Mouse (Mus musculus): ENCODE data around the gene Sco1. TPM values are rescaled to one million over a fixed set of nuclear protein-coding genes. Genes with fewer than 3 reads are reported as not detected.

Sco1 gene
- total RNA-seq, 2 experiments from 2014 or later, result 5.6 to 10.3 TPM

DNA sequence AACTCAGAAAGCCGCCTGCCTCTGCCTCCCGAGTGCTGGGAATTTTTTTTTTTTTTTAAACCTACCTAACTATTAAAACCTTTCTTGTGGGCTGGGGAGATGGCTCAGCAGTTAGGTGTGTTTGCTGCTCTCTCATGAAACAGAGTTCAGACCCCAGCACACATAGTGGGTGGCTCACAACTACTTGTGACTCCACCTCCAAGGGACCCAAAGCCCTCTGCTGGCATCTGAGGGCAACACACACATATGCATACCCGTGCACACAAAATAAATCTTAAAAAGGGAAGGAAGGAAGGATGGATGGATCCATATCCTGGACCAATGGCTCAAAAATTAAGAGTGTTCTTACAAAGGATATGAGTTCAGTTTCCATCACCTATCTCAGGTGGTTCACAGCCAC lies 3.2 kb upstream of the Sco1 start:
- intact Hi-C loops (cut with DNase I), result no loop called here
- TF ChIP-seq CTCF (IDR thresholded peaks at IDR 0.05), result no peak; the same call in 1 of the 2 replicates
- Histone ChIP-seq H3K4me3 (no peak overlapping the region), H3K27ac (no peak overlapping the region)
- no peak for DNase-seq

DNA sequence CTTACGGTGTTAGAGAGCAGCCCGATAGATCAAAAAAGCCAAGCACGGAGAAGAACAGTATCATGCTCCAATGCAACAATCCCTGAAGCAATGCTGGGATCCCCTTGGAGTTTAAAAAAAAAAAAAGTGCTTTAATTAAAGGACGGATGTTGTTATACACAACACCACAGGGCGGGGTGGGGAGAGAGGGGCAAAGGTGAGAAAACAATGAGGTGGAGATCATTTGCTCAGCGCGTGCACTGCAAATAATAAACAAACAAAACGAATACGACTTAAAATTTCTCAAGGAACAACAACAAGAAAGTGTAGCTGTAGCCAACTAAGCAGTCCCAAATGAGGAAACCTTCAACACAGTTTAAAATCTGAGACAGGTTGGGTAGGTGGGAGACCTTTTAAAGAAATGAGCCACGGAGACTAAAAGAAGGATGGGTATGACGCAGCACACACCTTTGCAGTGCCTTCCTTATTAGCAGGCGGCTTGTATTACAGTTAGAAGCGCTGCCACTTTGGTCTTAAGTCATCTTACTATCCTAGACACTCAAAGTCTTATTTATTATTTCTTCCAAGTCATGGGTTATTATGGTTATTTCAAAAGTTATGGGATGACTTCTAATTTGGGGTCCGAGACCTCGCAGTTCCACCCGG lies 672 bp upstream of the Sco1 start:
- intact Hi-C loops (cut with DNase I), result loop anchor here (1.0 kb wide), 1 partner anchor 26 kb away; the partner anchor contains the start of gene Tmem220
- peak overlapping the region; percentile 93 for H3K4me3 ChIP-seq
- TF ChIP-seq CTCF (IDR thresholded peaks at IDR 0.05), result no peak
- peak overlapping the region; percentile 97 for H3K27ac ChIP-seq
- no peak for DNase-seq

DNA sequence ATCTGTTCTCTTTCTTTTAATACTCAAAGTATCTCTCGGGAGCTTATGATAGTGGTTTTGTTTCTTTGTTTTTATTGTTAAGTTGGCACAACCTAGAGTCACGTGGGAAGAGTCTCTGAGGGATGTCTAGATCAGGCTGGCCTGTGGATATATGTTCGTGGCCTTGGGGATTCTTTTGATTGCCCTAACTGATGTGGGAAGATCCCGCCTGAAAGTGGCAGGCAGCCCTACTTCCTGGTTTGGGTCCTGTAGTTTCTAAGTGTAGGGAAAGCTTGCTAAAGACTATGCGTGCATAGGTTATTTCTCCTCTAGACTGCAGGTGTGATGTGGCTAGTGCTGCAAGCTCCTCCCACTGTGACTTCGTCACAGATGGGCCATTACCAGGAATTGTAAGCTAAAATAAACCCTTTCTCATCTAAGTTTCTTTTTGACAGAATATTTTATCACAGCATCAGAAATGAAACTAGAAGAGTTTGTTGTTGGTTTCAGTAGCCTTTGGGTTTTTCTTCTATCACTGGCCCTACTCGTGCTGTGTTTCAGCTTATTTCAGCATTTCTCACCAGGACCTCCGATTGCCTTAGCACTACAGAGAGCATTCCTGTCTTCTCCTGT lies 2.4 kb downstream of the Sco1 start:
- no peak overlapping the region for H3K4me3 ChIP-seq
- H3K27ac ChIP-seq, result no peak overlapping the region
- intact Hi-C loops (cut with DNase I), result no loop called here
- TF ChIP-seq CTCF (IDR thresholded peaks at IDR 0.05), result no peak
- no peak for DNase-seq

- intact Hi-C loops (cut with DNase I), result no loop called here
- DNase-seq, result no peak
- H3K27ac ChIP-seq, result no peak overlapping the region
These were observed 8.8 kb downstream of the Sco1 start for GRCm38 (mm10) chr11:67061311-67061710.

GRCm38 (mm10) chr11:67062726-67063125 lies 10.3 kb downstream of the Sco1 start:
- DNase-seq, result no peak
- TF ChIP-seq CTCF (IDR thresholded peaks at IDR 0.05), result no peak
- Histone ChIP-seq H3K27ac (no peak overlapping the region), H3K4me3 (no peak overlapping the region)
- intact Hi-C loops (cut with DNase I), result no loop called here

More at GRCm38 (mm10) chr11:67061311-67061710, 8.8 kb downstream of the Sco1 start:
- no peak for TF ChIP-seq CTCF (IDR thresholded peaks at IDR 0.05)
- H3K4me3 ChIP-seq, result no peak overlapping the region

- Histone ChIP-seq H3K4me3 (no peak overlapping the region), H3K27ac (no peak overlapping the region)
- no peak for DNase-seq
- intact Hi-C loops (cut with DNase I), result no loop called here
- no peak for TF ChIP-seq CTCF (IDR thresholded peaks at IDR 0.05)
These were observed 15.3 kb downstream of the Sco1 start for GRCm38 (mm10) chr11:67067741-67068140.

DNA sequence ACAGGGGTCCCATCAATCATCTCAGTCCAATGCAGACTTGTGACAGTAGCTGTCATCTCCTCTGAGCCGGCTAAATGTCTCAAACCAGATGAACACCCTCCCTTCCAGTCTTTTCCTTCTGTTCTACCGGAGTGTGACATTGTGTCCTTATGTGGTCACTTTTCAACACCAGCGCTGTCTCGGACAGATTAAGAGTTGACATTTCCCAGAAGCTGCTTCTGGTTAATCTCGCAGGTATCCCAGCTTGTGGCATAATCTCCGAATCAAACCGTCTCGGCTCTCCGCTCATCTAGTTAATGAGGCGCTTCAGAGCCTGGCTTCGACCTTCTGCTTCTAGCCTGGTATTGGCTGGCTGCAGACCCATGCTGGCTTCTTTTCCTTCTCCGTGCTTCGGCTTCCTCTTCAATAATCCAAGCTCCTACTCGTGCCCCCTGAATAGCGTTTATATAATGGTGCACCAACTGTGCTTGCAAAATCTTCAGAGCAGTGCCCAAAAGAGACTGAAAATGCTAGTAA lies 20.2 kb downstream of the Sco1 start:
- intact Hi-C loops (cut with DNase I), result no loop called here
- TF ChIP-seq CTCF (IDR thresholded peaks at IDR 0.05), result no peak
- DNase-seq, result no peak
- Histone ChIP-seq H3K4me3 (no peak overlapping the region), H3K27ac (no peak overlapping the region)

GRCm38 (mm10) chr11:67075036-67075435 lies 22.6 kb downstream of the Sco1 start:
- TF ChIP-seq CTCF (IDR thresholded peaks at IDR 0.05), result no peak
- intact Hi-C loops (cut with DNase I), result no loop called here
- Histone ChIP-seq H3K4me3 (no peak overlapping the region), H3K27ac (no peak overlapping the region)
- no peak for DNase-seq

- TF ChIP-seq CTCF (IDR thresholded peaks at IDR 0.05), result no peak
- no peak overlapping the region for H3K27ac ChIP-seq
- H3K4me3 ChIP-seq, result no peak overlapping the region
- intact Hi-C loops (cut with DNase I), result no loop called here
- DNase-seq, result no peak
These were observed 24.3 kb downstream of the Sco1 start for GRCm38 (mm10) chr11:67076781-67077180.

- no peak for TF ChIP-seq CTCF (IDR thresholded peaks at IDR 0.05)
- Histone ChIP-seq H3K4me3 (no peak overlapping the region), H3K27ac (no peak overlapping the region)
- no peak for DNase-seq
- intact Hi-C loops (cut with DNase I), result no loop called here
These were observed 25.0 kb downstream of the Sco1 start for GRCm38 (mm10) chr11:67077435-67077834.

GRCm38 (mm10) chr11:67078000-67078399 lies 25.5 kb downstream of the Sco1 start, which contains the start of gene Myh3:
Myh3 (plus strand) TSS chr11:67078300.
- no peak for TF ChIP-seq CTCF (IDR thresholded peaks at IDR 0.05)
- no peak within 1 kb of the TSS for H3K27ac ChIP-seq
- intact Hi-C loops (cut with DNase I), result no loop called here
- no peak for DNase-seq
- H3K4me3 ChIP-seq, result no peak within 1 kb of the TSS

GRCm38 (mm10) chr11:67078888-67079287 lies 26.4 kb downstream of the Sco1 start:
- no peak for DNase-seq
- H3K4me3 ChIP-seq, result no peak overlapping the region
- intact Hi-C loops (cut with DNase I), result no loop called here

DNA sequence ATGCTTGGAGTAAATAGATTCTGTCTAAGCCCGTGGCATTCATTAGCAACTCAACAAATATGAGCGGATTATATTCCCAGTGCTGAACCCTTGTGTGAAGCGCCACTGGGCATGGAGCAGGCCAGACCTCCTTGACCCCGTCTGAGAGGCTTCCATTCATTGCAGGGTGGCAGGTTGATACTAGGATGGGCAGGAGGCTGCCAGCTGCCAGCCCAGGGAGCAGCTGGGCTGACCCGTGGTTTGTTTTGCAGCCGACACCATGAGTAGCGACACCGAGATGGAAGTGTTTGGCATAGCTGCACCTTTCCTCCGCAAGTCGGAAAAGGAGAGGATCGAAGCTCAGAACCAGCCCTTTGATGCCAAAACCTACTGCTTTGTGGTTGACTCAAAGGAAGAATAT lies 27.3 kb downstream of the Sco1 start:
- intact Hi-C loops (cut with DNase I), result loop anchor here (1.0 to 10.0 kb wide), 2 partner anchors 55 to 175 kb away; no protein-coding TSS in a partner anchor
- DNase-seq, result no peak
- no peak for TF ChIP-seq CTCF (IDR thresholded peaks at IDR 0.05)
- H3K27ac ChIP-seq, result no peak overlapping the region
- H3K4me3 ChIP-seq, result no peak overlapping the region

More at GRCm38 (mm10) chr11:67078888-67079287, 26.4 kb downstream of the Sco1 start:
- no peak for TF ChIP-seq CTCF (IDR thresholded peaks at IDR 0.05)
- no peak overlapping the region for H3K27ac ChIP-seq
